Mouse (Mus musculus) forebrain, embryonic 16.5 days (tissue): Measurements from ENCODE around the gene Oas1g. TPM values are rescaled to one million over a fixed set of nuclear protein-coding genes. Genes with fewer than 3 reads are reported as not detected.
"Not testable (repeated sequence)": the region's sequence is repeated elsewhere in the genome, so short reads cannot be mapped to it uniquely, and the experiment has no call there.

Experiments used
- ATAC-seq: fragments of 200-750 bp; cut with Nextera tagmentation; 2 replicates; pipeline ENCODE4 v1.8.0; 2017; ENCODE audit warnings: mild to moderate bottlenecking, moderate library complexity
- H3K27ac ChIP-seq: fragments of 300-500 bp; sonication (generic); 2 replicates; pipeline ENCODE4 v1.5.1; 2014; ENCODE audit warnings: low read length, control low read depth
- H3K27me3 ChIP-seq: fragments of 300-500 bp; sonication (generic); replicated peaks from 2 replicates; pipeline ENCODE4 v1.6.1; 2014; ENCODE audit warnings: low read length; ENCODE audit not compliant: control insufficient read depth, insufficient read depth
- H3K36me3 ChIP-seq: fragments of 300-500 bp; sonication (generic); 2 replicates; pipeline ENCODE4 v1.6.1; 2014; ENCODE audit not compliant: control insufficient read depth, insufficient read depth
- H3K4me1 ChIP-seq: fragments of 300-500 bp; sonication (generic); replicated peaks from 2 replicates; pipeline ENCODE4 v1.6.1; 2014; ENCODE audit warnings: low read length; ENCODE audit not compliant: control insufficient read depth, insufficient read depth
- H3K4me2 ChIP-seq: fragments of 300-500 bp; sonication (generic); 2 replicates; pipeline ENCODE4 v1.6.1; 2014; ENCODE audit warnings: mild to moderate bottlenecking, low read length, control low read depth
- H3K4me3 ChIP-seq: fragments of 300-500 bp; sonication (generic); replicated peaks from 2 replicates; pipeline ENCODE4 v1.5.1; 2014; ENCODE audit warnings: mild to moderate bottlenecking, low read length, control low read depth
- H3K9ac ChIP-seq: fragments of 300-500 bp; sonication (generic); replicated peaks from 2 replicates; pipeline ENCODE4 v1.6.1; 2014; ENCODE audit warnings: low read depth, low read length, control low read depth
- H3K9me3 ChIP-seq: fragments of 300-500 bp; sonication (generic); 2 replicates; pipeline ENCODE4 v1.6.1; 2016; ENCODE audit warnings: low read length; ENCODE audit not compliant: control insufficient read depth
- WGBS: fragments of 180-500 bp; shearing (Covaris S2); extraction: QIAGEN DNeasy Blood & Tissue Kit; methylation state at CpG from one replicate; pipeline ENCODE4 v1.1.7; 2014; 5-methylcytosine and 5-hydroxymethylcytosine counted together
- polyA plus RNA-seq: library from polyadenylated mRNA; unstranded; fragments of >200 nt; fragmentation: Nextera tagmentation; extraction: Ambion mirVana; gene quantifications from 2 replicates; pipeline ENCODE4 v1.2.1, GENCODE M21; 2015

Gene Oas1g
- not detected in 2 replicates for polyA plus RNA-seq

DNA sequence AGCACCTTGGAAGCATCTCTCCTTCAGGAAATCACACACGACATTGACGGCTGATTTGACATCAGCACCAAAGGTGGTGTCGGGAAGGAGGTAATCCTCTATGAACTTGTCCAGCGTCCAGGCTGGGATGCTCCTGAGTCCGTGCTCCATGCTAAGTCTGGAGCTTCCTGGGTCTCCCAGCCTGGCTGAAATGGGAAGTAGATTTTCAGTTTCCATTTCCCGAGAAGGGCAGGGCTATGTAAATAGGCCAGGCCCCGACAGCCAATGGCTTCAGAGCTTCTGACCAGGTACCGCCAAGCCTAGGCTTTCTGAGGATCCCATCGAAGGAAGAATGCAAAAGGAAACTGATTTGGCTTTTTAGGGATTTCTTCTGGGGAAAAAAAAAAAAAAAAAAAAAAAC lies at the start of gene Oas1g:
Oas1g (minus strand) TSS at position 201 of the 400 bp plus-strand sequence.
- not testable (repeated sequence) for H3K4me1 ChIP-seq, H3K9ac ChIP-seq, ATAC-seq, H3K4me3 ChIP-seq, H3K27me3 ChIP-seq, H3K9me3 ChIP-seq, H3K4me2 ChIP-seq, H3K36me3 ChIP-seq, H3K27ac ChIP-seq
- WGBS = 40% methylated on average over 6 of the region's 9 CpGs

DNA sequence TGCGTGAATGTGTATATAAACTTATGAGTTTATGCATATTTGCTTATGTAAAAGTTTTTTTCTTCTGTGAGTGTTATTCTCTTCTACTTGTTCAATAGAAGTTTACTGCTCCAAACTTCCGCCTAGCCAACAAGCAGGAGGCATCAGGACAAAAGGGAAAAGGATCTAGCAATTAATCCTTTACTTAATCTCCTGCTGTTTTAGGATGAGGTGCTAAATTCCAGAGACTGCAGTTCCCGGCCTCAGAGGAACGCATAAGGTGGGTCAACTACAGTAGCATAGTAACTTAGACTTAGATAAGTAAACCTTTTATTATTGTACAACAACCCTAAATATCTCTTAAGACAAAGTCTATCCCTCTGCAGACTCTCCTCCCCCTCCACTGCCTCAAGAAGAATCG lies 46.6 kb upstream of the Oas1g start:
- H3K9ac ChIP-seq = no peak overlapping the region
- no peak for ATAC-seq
- no peaks in the 10 kb centered on the region for H3K4me1 ChIP-seq
- no peaks in the 10 kb centered on the region for H3K9me3 ChIP-seq
- H3K4me3 ChIP-seq = no peak overlapping the region
- H3K27me3 ChIP-seq = no peaks in the 10 kb centered on the region
- 18% methylated on average over 5 of the region's 5 CpGs for WGBS
- H3K27ac ChIP-seq = no peak overlapping the region
- H3K36me3 ChIP-seq = no peaks in the 10 kb centered on the region
- no peak overlapping the region for H3K4me2 ChIP-seq

DNA sequence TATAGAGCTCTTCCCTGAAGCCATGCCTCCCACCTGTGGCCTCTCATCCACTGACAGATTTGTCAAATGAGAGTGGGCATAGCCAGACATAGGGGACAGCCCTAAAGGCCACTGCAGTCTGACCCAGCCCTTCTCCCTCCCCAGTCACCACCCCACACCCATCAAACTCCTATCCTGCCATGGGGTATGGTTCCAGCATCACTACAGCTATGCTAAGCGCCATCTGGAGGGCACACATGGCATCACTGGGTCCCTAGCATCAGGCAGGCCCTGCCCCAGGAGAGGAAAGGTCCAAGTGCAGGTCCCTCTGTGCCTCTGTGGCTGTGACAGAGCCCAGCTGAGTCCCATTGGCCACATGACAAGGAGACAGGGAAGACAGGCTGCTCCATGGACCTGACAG lies 39.6 kb upstream of the Oas1g start:
- Histone ChIP-seq H3K27me3 (no peaks in the 10 kb centered on the region), H3K4me1 (no peaks in the 10 kb centered on the region), H3K36me3 (no peaks in the 10 kb centered on the region), H3K4me2 (no peak overlapping the region), H3K27ac (no peak overlapping the region), H3K4me3 (no peak overlapping the region), H3K9ac (no peak overlapping the region), H3K9me3 (no peaks in the 10 kb centered on the region)
- WGBS = 6% methylated on average over 1 of the region's 1 CpGs
- ATAC-seq = no peak

DNA sequence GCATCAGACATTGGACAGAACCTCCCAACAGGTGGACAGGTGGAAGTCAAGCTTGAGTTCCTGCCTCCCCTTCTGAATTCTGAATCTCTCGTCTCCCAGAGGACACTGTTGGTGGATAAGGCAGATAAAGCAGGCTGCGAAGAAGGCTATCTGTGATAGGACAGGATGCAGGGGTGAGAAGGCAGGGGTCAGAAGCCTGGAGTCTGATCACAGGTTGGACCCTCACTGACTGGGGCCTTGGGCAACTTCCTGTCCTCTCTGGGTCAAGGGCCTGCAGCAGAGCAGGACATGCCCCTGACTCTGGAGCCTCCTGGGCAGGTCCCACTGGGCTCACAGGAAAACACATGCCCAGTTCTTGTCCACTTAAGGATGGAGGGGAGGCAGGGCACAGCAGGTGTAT lies 38.9 kb upstream of the Oas1g start:
- not testable (repeated sequence) for H3K27ac ChIP-seq, H3K4me3 ChIP-seq, H3K4me1 ChIP-seq, H3K4me2 ChIP-seq, H3K9me3 ChIP-seq, H3K27me3 ChIP-seq, H3K36me3 ChIP-seq, H3K9ac ChIP-seq, ATAC-seq
- WGBS = 88% methylated on average over 2 of the region's 2 CpGs

DNA sequence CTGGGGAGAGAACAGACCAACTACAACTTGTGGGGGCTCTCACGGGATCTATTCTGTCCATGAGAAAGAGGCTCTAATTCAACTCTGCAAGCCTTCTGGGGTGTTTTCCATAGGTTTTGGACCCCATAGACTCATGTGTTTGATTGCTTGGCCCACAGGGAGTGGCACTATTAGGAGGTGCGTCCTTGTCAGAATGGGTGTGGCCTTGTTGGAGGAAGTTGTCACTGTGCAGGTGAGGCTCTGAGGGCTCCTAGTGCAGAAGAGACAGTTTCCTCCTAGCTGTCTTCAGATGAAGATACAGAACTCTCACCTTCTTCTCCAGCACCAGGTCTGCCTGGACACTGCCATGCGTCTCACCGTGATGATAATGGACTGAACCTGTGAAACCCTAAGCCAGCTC lies 37.1 kb upstream of the Oas1g start:
- H3K36me3 ChIP-seq, H3K27me3 ChIP-seq, H3K27ac ChIP-seq, ATAC-seq, H3K4me3 ChIP-seq, H3K9me3 ChIP-seq, H3K4me2 ChIP-seq, H3K9ac ChIP-seq, H3K4me1 ChIP-seq: not testable (repeated sequence)
- WGBS = 90% methylated on average over 4 of the region's 4 CpGs

DNA sequence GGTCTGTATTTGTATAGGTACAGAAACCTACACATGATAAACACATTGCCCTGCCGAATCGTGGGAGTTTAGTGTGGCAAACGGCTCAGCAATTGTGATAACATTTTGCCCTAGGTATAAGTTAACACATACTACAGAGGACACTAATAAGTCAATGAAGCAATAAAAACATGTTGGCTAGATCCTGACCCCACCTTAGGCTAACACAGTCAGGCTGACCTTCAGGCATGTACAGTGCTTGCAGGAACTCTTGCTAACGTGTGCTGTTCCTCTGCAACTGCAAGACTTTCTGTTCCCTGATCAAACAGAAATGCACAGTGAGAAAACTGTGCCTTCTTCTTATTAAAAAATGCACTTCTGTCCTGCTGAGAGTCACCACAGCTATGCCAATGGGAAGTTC lies 36.6 kb upstream of the Oas1g start:
- Histone ChIP-seq H3K4me1 (no peaks in the 10 kb centered on the region), H3K27ac (no peak overlapping the region), H3K4me3 (no peak overlapping the region), H3K36me3 (no peaks in the 10 kb centered on the region), H3K27me3 (no peaks in the 10 kb centered on the region), H3K4me2 (no peak overlapping the region), H3K9ac (no peak overlapping the region), H3K9me3 (no peaks in the 10 kb centered on the region)
- ATAC-seq = no peak
- WGBS = 88% methylated on average over 4 of the region's 4 CpGs

DNA sequence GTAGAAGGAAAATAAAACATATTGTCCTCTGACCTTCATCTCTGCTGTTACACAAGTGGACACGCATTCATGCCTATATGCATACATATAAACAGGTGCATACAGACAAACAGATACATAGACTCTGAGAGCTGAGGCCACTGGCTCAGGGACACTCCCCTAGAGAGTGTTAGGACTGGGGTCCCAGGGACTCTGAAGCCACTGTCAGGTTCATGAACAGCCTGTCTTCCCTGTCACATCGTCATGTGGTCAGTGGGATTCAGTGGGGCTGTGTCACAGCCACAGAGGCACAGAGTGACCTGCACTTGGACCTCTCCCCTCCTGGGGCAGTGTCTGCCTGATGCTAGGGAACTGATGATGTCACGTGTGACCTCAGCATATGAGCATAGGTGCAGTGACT lies 32.9 kb upstream of the Oas1g start:
- Histone ChIP-seq H3K36me3 (no peaks in the 10 kb centered on the region), H3K4me2 (no peak overlapping the region), H3K9ac (no peak overlapping the region), H3K27me3 (no peaks in the 10 kb centered on the region), H3K4me1 (no peaks in the 10 kb centered on the region), H3K4me3 (no peak overlapping the region), H3K27ac (no peak overlapping the region), H3K9me3 (no peaks in the 10 kb centered on the region)
- no peak for ATAC-seq
- 87% methylated on average over 3 of the region's 3 CpGs for WGBS

DNA sequence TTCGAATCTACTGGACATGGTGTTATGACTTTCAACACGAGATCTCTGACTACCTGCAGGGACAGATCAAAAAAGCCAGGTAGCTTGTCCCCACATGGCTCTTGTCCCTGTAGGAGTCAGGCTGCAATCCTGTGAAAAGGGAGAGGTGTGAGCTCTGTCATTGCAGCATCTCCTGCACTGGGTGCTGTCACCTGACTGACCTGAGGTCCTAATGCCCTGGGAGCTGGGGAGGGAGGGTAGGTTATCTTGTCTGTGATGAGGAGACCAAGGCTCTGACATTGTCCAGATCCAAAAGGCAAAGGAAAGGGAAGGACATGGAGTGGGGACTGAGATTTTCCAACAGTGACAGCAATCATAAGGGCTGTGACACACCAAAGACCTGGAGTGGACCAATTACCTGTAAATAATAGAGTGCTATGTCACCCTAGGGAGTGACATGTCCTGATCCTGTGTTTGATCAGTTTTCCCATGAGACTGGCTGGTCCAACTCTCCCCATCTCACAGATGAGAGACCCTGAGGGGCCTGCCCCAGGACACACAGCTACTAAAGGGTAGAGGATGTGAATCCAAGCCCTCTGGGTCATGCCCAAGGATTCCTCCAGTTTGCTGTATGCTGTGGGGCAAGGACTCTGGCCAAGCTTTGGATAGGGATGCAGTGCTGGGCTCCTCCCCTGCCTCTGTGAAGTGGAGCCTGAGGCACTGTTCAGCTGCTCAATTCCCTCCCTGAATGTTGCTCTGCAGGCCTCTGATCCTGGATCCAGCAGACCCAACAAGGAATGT lies 31.9 kb upstream of the Oas1g start:
- not testable (repeated sequence) for ATAC-seq, H3K4me2 ChIP-seq, H3K4me3 ChIP-seq, H3K9ac ChIP-seq, H3K4me1 ChIP-seq, H3K9me3 ChIP-seq, H3K36me3 ChIP-seq, H3K27me3 ChIP-seq, H3K27ac ChIP-seq
- 78% methylated on average over 2 of the region's 2 CpGs for WGBS

DNA sequence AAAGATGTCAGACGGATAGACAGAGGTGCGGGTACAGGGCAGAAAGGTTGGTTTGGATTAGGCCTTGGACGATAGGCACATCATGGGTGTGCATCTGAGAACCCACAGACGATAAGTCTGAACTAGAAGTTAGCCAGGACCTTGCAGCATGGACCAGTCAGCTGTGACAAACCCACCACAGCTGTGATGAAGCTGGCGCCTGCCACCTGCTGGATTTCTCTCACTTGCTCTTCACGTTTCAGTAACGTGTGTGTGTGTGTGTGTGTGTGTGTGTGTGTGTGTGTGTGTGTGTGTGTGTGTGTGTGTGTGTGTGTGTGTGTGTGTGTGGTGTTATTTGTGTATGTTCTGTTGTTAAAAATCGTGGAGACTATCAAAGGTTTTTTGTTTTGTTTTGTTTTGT lies 26.8 kb upstream of the Oas1g start, which contains the start of gene Oas1d:
Oas1d (plus strand) TSS at position 333 of the 400 bp plus-strand sequence.
- H3K4me2 ChIP-seq, H3K4me3 ChIP-seq, H3K36me3 ChIP-seq, H3K4me1 ChIP-seq, H3K9me3 ChIP-seq, H3K27me3 ChIP-seq, H3K27ac ChIP-seq, ATAC-seq, H3K9ac ChIP-seq: not testable (repeated sequence)
- 55% methylated on average over 8 of the region's 8 CpGs for WGBS
